Mouse (Mus musculus) testis, adult 2 months (tissue): Measurements from ENCODE around the gene Lrrc51.

Source experiments
- CTCF ChIP-seq: fragments of 200-500 bp; IDR thresholded peaks from 2 replicates; pipeline ENCODE4 v1.5.1; 2012; ENCODE audit warnings: low read depth, mild to moderate bottlenecking, inconsistent platforms, low read length, moderate library complexity; ENCODE audit not compliant: control insufficient read depth, insufficient read depth, insufficient replicate concordance
- POLR2A ChIP-seq: fragments of 200-500 bp; IDR thresholded peaks from 2 replicates; pipeline ENCODE4 v1.6.1; 2012; ENCODE audit warnings: low read depth, mild to moderate bottlenecking, inconsistent platforms, low read length, moderate library complexity; ENCODE audit not compliant: control insufficient read depth

GRCm38 (mm10) chr7:101906696-101907095 is 27.0 kb downstream of the Lrrc51 start:
- TF ChIP-seq POLR2A (no peak), CTCF (no peak)
